Mouse (Mus musculus): Measurements from ENCODE around the gene Cc2d2b. TPM values are rescaled to one million over a fixed set of nuclear protein-coding genes. Genes with fewer than 3 reads are reported as not detected.
A peak's percentile ranks its signal among the peaks of the same experiment; 100 is the strongest.

Cc2d2b gene
- polyA plus RNA-seq, 1 experiment from 2014 or later, result 3.1 TPM

DNA sequence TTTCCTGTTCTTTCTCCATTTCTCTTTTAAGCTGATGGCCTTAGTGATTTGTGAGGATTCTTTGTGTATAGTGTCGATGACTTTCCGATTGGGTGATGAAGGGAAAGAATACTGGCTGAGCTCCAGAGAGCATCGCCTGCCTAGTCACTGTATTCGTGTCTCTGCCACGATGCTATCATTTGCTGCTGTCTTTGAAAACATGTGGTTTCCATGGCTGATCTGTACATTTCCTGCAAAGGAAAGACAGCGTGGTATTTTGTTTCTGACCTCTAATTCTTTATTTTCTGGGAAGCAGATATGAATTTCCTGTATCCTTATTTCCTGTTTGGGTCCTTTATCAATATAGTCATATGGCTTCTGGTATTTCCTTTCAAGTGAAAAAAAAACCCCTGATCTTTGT is 91.8 kb downstream of the Cc2d2b start:
- Histone ChIP-seq H3K27ac (no peak overlapping the region), H3K27me3 (replicated peaks) (no peaks in the 10 kb centered on the region), H3K9ac (no peak overlapping the region), H3K4me2 (no peak overlapping the region), H3K4me1 (peaks cover 3% of the 10 kb centered on the region; the same call in 1 of the 2 replicates), H3K4me3 (no peak overlapping the region), H3K36me3 (peaks cover 85% of the 10 kb centered on the region), H3K9me3 (replicated peaks) (no peaks in the 10 kb centered on the region)
- no peak for ATAC-seq
- WGBS (ENCODE audit: insufficient replicate concordance), result 41% methylated on average over 6 of the region's 6 CpGs

DNA sequence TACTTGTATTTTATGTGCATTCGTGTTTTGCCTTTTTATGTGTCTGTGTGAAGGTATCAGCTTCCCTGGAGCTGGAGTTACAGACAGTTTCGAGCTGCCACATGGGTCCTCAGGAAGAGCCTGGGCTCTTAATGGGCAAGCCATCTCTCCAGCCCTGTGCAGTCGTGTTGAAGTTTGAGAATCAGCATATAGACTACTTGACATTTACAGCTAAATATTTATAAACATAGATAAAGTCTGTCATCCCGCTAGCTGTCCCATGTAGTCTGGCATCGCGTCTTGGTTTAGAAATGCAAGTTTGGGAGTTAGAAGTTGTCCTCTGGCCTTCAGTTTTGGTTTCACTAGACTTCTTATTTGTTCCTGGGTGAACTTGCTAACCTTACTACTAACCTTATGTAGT is 92.5 kb downstream of the Cc2d2b start:
- WGBS (ENCODE audit: insufficient replicate concordance), result 81% methylated on average over 6 of the region's 6 CpGs
- Histone ChIP-seq H3K27ac (no peak overlapping the region), H3K4me3 (no peak overlapping the region), H3K4me2 (no peak overlapping the region), H3K36me3 (peaks cover 92% of the 10 kb centered on the region), H3K4me1 (peaks cover 3% of the 10 kb centered on the region; the same call in 1 of the 2 replicates), H3K27me3 (replicated peaks) (no peaks in the 10 kb centered on the region), H3K9me3 (replicated peaks) (no peaks in the 10 kb centered on the region), H3K9ac (no peak overlapping the region)
- ATAC-seq, result no peak

DNA sequence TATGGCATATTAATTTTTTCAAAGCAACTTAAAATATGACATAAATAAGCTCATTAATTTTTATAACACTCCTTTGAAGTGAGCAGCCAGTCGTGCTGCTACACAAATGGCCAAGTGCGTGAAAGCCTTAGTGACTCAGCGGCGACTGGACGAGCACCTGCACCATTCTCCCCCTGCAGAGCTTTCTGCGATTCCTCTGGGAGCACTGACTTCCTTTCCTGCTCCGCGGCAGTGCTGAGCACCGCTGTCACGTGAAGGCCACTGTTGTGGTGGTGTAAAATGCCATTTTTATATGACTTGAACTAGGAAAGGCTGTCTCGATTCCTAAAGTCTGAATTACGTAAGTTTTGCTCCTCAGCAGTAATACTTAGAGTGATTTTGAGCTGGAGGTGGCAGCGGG is 93.0 kb downstream of the Cc2d2b start:
- Histone ChIP-seq H3K36me3 (peaks cover 90% of the 10 kb centered on the region), H3K9ac (no peak overlapping the region), H3K4me1 (peaks cover 3% of the 10 kb centered on the region; the same call in 1 of the 2 replicates), H3K4me2 (no peak overlapping the region), H3K27me3 (replicated peaks) (no peaks in the 10 kb centered on the region), H3K9me3 (replicated peaks) (no peaks in the 10 kb centered on the region), H3K4me3 (no peak overlapping the region), H3K27ac (no peak overlapping the region)
- 88% methylated on average over 13 of the region's 13 CpGs for WGBS (ENCODE audit: insufficient replicate concordance)
- no peak for ATAC-seq

DNA sequence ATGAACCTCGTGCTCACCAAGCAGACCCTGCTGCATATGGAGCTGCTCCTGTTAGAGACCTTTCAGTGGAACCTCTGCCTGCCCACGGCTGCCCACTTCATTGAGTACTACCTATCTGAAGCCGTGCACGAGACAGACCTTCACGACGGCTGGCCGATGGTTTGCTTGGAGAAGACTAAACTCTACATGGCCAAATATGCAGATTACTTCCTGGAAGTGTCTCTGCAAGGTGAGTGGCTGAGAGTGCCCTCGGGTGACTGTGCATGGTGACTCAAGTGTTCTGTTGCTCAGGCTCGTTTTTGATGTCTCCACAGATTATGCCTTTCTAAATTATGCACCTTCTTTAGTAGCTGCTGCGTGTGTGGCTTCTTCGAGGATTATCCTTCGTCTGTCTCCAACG is 96.2 kb downstream of the Cc2d2b start:
- H3K4me1 ChIP-seq, result no peaks in the 10 kb centered on the region; the same call in 1 of the 2 replicates
- 83% methylated on average over 13 of the region's 13 CpGs for WGBS (ENCODE audit: insufficient replicate concordance)
- ATAC-seq, result no peak
- no peak overlapping the region for H3K9ac ChIP-seq
- peaks cover 86% of the 10 kb centered on the region for H3K36me3 ChIP-seq
- H3K27me3 ChIP-seq (replicated peaks), result no peaks in the 10 kb centered on the region
- H3K27ac ChIP-seq, result no peak overlapping the region
- H3K9me3 ChIP-seq (replicated peaks), result no peaks in the 10 kb centered on the region
- no peak overlapping the region for H3K4me3 ChIP-seq
- H3K4me2 ChIP-seq, result no peak overlapping the region

DNA sequence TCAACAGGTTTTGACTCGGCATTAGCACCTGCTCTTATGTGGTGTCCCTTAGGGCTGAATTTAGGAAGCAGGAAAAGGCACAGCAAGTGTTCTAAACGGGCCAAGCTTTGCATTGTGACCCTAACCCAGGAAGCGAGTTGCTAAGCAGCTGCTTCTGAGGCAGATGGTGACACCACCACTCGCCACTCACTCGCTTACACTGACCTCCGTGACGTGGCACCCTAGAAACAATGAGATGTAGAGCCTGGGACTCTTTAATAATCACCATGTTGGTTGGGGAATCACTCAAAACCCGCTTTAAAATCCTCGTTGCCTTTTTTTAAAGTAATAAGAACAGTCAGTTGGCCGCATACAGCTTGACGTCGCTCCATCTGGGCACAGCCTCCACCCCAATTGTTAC is 100.8 kb downstream of the Cc2d2b start:
- H3K27me3 ChIP-seq (replicated peaks), result 0 out of 2 replicates have a peak, but pooled peaks cover 4% of the 10 kb centered on the region
- H3K36me3 ChIP-seq, result peaks cover 50% of the 10 kb centered on the region
- no peak overlapping the region for H3K27ac ChIP-seq
- H3K4me2 ChIP-seq, result no peak overlapping the region
- ATAC-seq, result no peak
- H3K4me1 ChIP-seq, result no peaks in the 10 kb centered on the region
- no peak overlapping the region for H3K9ac ChIP-seq
- WGBS (ENCODE audit: insufficient replicate concordance), result 79% methylated on average over 12 of the region's 12 CpGs
- no peak overlapping the region for H3K4me3 ChIP-seq
- no peaks in the 10 kb centered on the region for H3K9me3 ChIP-seq (replicated peaks)

DNA sequence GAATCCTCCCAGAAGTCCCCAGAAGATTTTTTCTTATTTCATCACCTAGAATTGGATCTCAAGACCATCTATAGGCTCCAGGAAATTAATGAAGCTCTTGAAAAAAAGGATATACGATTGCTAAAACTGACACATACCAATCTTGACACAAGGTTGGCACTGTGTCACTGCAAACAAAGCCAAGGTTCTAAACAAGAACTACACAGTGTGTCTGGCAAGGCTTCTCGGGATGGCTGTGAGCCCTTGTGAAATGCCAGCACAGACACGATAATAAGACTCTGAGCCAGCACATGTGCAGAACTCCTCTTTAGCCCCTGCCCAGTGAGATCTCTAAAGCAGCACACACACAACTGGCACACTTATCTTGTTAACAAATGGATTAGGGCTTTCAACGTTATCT is 111.0 kb downstream of the Cc2d2b start:
- no peak overlapping the region for H3K4me3 ChIP-seq
- ATAC-seq, result no peak
- no peaks in the 10 kb centered on the region for H3K36me3 ChIP-seq
- no peak overlapping the region for H3K9ac ChIP-seq
- no peak overlapping the region for H3K4me2 ChIP-seq
- no peak overlapping the region for H3K27ac ChIP-seq
- H3K9me3 ChIP-seq (replicated peaks), result no peaks in the 10 kb centered on the region
- 32% methylated on average over 4 of the region's 4 CpGs for WGBS (ENCODE audit: insufficient replicate concordance)
- H3K27me3 ChIP-seq (replicated peaks), result peaks cover 15% of the 10 kb centered on the region
- peaks cover 7% of the 10 kb centered on the region for H3K4me1 ChIP-seq

DNA sequence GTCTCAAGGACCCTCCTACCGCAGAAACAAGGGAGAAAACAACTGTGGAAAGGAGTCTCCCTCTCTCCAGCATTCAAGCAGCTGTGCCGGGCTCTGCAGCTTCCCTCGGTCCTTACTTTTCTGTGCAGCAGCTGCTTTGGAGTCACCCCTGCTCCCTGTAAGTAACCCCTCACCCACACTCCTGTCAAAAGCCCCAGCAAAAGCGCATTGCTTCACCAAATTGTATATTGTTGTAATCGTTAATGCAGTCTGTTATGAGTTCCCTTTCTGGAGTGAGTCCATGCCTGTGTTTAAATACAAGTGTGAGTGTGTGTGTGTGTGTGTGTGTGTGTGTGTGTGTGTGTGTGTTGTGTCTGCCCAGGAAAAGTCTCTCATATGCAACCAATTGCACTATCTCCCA is 119.7 kb downstream of the Cc2d2b start:
- Histone ChIP-seq H3K9me3 (replicated peaks) (no peaks in the 10 kb centered on the region), H3K36me3 (no peaks in the 10 kb centered on the region), H3K9ac (no peak overlapping the region), H3K4me1 (peaks cover 6% of the 10 kb centered on the region; the same call in 1 of the 2 replicates), H3K27me3 (replicated peaks) (peaks cover 41% of the 10 kb centered on the region), H3K4me3 (no peak overlapping the region), H3K4me2 (no peak overlapping the region), H3K27ac (no peak overlapping the region)
- no peak for ATAC-seq
- WGBS (ENCODE audit: insufficient replicate concordance), result 23% methylated on average over 5 of the region's 5 CpGs

DNA sequence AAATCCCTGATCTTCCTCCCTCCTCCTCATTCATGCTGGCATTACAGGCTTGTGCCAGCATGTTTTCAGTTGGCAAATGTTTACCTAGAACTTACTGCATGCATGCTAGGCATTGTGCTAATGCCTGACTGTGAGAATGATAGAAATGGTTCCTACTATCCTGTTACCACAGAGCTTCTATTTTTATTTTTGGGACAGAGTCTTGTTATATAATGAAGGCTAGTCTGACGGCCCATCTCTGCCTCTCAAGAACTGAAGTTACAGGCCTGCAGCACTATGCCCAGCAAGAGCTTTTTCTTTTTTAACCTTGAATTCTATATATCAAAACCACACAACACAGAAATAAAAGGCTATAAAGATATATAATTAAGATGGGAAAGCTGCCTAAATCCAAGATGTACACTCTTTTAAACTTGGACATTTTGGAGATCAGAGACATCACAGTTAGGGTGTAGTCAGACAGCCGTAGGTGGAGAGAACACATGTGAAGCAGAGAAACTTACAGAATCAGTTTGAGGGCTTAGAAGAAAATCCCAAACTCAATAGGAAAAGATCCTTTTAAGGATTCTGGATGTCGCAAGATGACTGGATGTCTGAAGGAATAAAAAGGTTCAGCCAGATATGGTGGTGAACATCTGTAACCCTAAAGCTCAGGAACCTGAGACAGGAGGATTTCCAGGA is 121.0 kb downstream of the Cc2d2b start:
- H3K4me2 ChIP-seq, result no peak overlapping the region
- H3K36me3 ChIP-seq, result no peaks in the 10 kb centered on the region
- peaks cover 11% of the 10 kb centered on the region for H3K4me1 ChIP-seq
- ATAC-seq, result no peak
- H3K4me3 ChIP-seq, result no peak overlapping the region
- H3K9ac ChIP-seq, result no peak overlapping the region
- WGBS (ENCODE audit: insufficient replicate concordance), result 75% methylated on average over 3 of the region's 3 CpGs
- H3K27ac ChIP-seq, result no peak overlapping the region
- no peaks in the 10 kb centered on the region for H3K9me3 ChIP-seq (replicated peaks)
- peaks cover 47% of the 10 kb centered on the region for H3K27me3 ChIP-seq (replicated peaks)

DNA sequence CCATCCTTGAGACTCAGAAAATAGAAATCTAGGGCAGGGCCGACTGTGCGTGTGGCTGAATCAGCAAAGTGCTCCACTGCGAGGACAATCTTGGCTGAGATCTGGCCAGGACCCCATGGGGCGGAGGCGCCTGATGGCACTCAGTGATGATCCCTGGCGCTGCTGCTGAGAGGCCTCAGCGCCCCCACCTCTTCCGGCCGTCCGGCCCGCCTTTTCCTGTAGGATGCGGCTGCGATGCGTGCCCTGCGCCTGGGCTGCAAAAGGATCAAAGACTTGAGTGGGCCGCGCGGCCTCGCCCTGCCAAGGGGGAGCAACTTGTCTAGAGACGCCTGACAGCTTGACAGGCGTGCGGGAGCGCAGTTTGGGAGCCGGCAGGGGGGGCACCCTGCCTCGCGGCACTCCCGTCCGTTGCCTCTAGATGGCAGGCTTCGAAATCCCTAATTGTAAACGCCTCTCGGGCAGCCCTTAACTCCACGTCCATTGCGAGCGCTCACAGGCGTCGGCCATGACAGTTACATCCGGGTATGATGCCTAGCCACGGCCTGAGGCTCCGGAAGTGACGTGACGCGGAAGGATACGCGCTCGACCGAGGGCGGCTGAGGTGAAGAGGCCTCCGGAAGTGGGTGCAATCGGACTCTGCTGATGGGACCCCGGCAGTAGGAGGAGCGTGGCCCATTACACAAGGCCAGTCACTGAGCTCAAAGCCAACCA is 124.6 kb downstream of the Cc2d2b start:
- ATAC-seq, result peak; percentile 91
- peaks cover 11% of the 10 kb centered on the region for H3K4me1 ChIP-seq
- peak overlapping the region; percentile 65 for H3K4me3 ChIP-seq
- peak overlapping the region; percentile 88 for H3K4me2 ChIP-seq
- H3K9ac ChIP-seq, result peak overlapping the region; percentile 66
- peak overlapping the region; percentile 74 for H3K27ac ChIP-seq
- H3K27me3 ChIP-seq (replicated peaks), result peaks cover 60% of the 10 kb centered on the region
- no peaks in the 10 kb centered on the region for H3K36me3 ChIP-seq
- no peaks in the 10 kb centered on the region for H3K9me3 ChIP-seq (replicated peaks)
- 2% methylated on average over 51 of the region's 51 CpGs for WGBS (ENCODE audit: insufficient replicate concordance)

Other genes starting within 250 kb of the Cc2d2b start
- gene Sorbs1, start 235.0 kb upstream of the Cc2d2b start, polyA plus RNA-seq (2016; fragmentation: Nextera tagmentation; extraction: Ambion mirVana), result 34.3 and 35.1 TPM in 2 replicates
- 67.4 and 68.8 TPM in 2 replicates for gene Aldh18a1, start 160.3 kb upstream of the Cc2d2b start, polyA plus RNA-seq (2016; fragmentation: Nextera tagmentation; extraction: Ambion mirVana)
- 3.6 and 3.9 TPM in 2 replicates for gene Tctn3, start 136.5 kb upstream of the Cc2d2b start, polyA plus RNA-seq (2016; fragmentation: Nextera tagmentation; extraction: Ambion mirVana)
- gene Entpd1, start 136.4 kb upstream of the Cc2d2b start, polyA plus RNA-seq (2016; fragmentation: Nextera tagmentation; extraction: Ambion mirVana), result 2.6 TPM in 2 replicates
- 6.9 and 8.0 TPM in 2 replicates for gene Ccnj, start 82.5 kb downstream of the Cc2d2b start, polyA plus RNA-seq (2016; fragmentation: Nextera tagmentation; extraction: Ambion mirVana)
- gene Zfp518a, start 146.0 kb downstream of the Cc2d2b start, polyA plus RNA-seq (2016; fragmentation: Nextera tagmentation; extraction: Ambion mirVana), result 5.6 and 7.4 TPM in 2 replicates
- gene Blnk, start 245.8 kb downstream of the Cc2d2b start, polyA plus RNA-seq (2016; fragmentation: Nextera tagmentation; extraction: Ambion mirVana), result 0.37 and 0.45 TPM in 2 replicates

Measured in liver, embryonic 12.5 days (tissue).